Mouse (Mus musculus) cerebellum, adult 2 months (tissue): ENCODE measurements around the gene Ypel1.

ENCODE experiments used
- CTCF ChIP-seq: fragments of 200-500 bp; IDR thresholded peaks from 2 replicates; pipeline ENCODE4 v1.5.1; 2011; ENCODE audit warnings: low read depth, mild to moderate bottlenecking, control low read depth, low read length, moderate library complexity, borderline replicate concordance; ENCODE audit not compliant: insufficient read depth
- POLR2A ChIP-seq: fragments of 200-500 bp; IDR thresholded peaks from 2 replicates; pipeline ENCODE4 v1.6.1; 2011; ENCODE audit warnings: low read length, control low read depth, borderline replicate concordance; ENCODE audit not compliant: insufficient read depth

GRCm38 (mm10) chr16:17024469-17025148 lies 44.9 kb upstream of the Ypel1 start:
- no peak for TF ChIP-seq POLR2A
- TF ChIP-seq CTCF = no peak
